Mouse (Mus musculus): Measurements from ENCODE around the gene Serpinh1. TPM values are rescaled to one million over a fixed set of nuclear protein-coding genes. Genes with fewer than 3 reads are reported as not detected.
A peak's percentile ranks its signal among the peaks of the same experiment; 100 is the strongest.

Gene Serpinh1
- polyA plus RNA-seq, 1 experiment: 211 TPM

GRCm38 (mm10) chr7:99348883-99349282, 4.2 kb downstream of the Serpinh1 start:
- Histone ChIP-seq H3K27ac (ENCODE audit: insufficient read depth, low read length) (no peak overlapping the region), H3K4me1 (ENCODE audit: control insufficient read depth, insufficient read depth, low read length) (no peaks in the 10 kb centered on the region), H3K4me3 (ENCODE audit: low read depth, low read length) (peak overlapping the region; percentile 9), H3K27me3 (ENCODE audit: control insufficient read depth, insufficient read depth, low read length, poor library complexity, severe bottlenecking) (no peaks in the 10 kb centered on the region), H3K36me3 (ENCODE audit: control insufficient read depth, insufficient read depth, low read length, poor library complexity, severe bottlenecking) (peaks cover 10% of the 10 kb centered on the region), H3K9ac (ENCODE audit: low read depth, poor library complexity, severe bottlenecking) (no peak overlapping the region), H3K9me3 (replicated peaks; ENCODE audit: control insufficient read depth, insufficient read depth, low read length, poor library complexity, severe bottlenecking) (no peaks in the 10 kb centered on the region)
- TF ChIP-seq EP300 (IDR thresholded peaks at IDR 0.05; ENCODE audit: insufficient read depth, low read depth, low read length) (no peak), POLR2A (IDR thresholded peaks at IDR 0.05; ENCODE audit: insufficient read depth, low read length) (no peak), CTCF (IDR thresholded peaks at IDR 0.05; ENCODE audit: low read depth, low read length) (no peak)

GRCm38 (mm10) chr7:99347268-99347667, 5.8 kb downstream of the Serpinh1 start:
- no peak overlapping the region for H3K27ac ChIP-seq (ENCODE audit: insufficient read depth, low read length)
- H3K9me3 ChIP-seq (replicated peaks; ENCODE audit: control insufficient read depth, insufficient read depth, low read length, poor library complexity, severe bottlenecking): no peaks in the 10 kb centered on the region
- H3K4me3 ChIP-seq (ENCODE audit: low read depth, low read length): no peak overlapping the region
- H3K27me3 ChIP-seq (ENCODE audit: control insufficient read depth, insufficient read depth, low read length, poor library complexity, severe bottlenecking): no peaks in the 10 kb centered on the region
- no peaks in the 10 kb centered on the region for H3K4me1 ChIP-seq (ENCODE audit: control insufficient read depth, insufficient read depth, low read length)
- TF ChIP-seq CTCF (IDR thresholded peaks at IDR 0.05; ENCODE audit: low read depth, low read length) (no peak), EP300 (IDR thresholded peaks at IDR 0.05; ENCODE audit: insufficient read depth, low read depth, low read length) (no peak), POLR2A (IDR thresholded peaks at IDR 0.05; ENCODE audit: insufficient read depth, low read length) (no peak)
- peaks cover 10% of the 10 kb centered on the region for H3K36me3 ChIP-seq (ENCODE audit: control insufficient read depth, insufficient read depth, low read length, poor library complexity, severe bottlenecking)
- no peak overlapping the region for H3K9ac ChIP-seq (ENCODE audit: low read depth, poor library complexity, severe bottlenecking)

- Histone ChIP-seq H3K9ac (ENCODE audit: low read depth, poor library complexity, severe bottlenecking) (no peak overlapping the region), H3K4me1 (ENCODE audit: control insufficient read depth, insufficient read depth, low read length) (no peaks in the 10 kb centered on the region), H3K4me3 (ENCODE audit: low read depth, low read length) (no peak overlapping the region), H3K27ac (ENCODE audit: insufficient read depth, low read length) (no peak overlapping the region), H3K27me3 (ENCODE audit: control insufficient read depth, insufficient read depth, low read length, poor library complexity, severe bottlenecking) (no peaks in the 10 kb centered on the region), H3K9me3 (replicated peaks; ENCODE audit: control insufficient read depth, insufficient read depth, low read length, poor library complexity, severe bottlenecking) (no peaks in the 10 kb centered on the region), H3K36me3 (ENCODE audit: control insufficient read depth, insufficient read depth, low read length, poor library complexity, severe bottlenecking) (peaks cover 10% of the 10 kb centered on the region)
- TF ChIP-seq POLR2A (IDR thresholded peaks at IDR 0.05; ENCODE audit: insufficient read depth, low read length) (no peak), EP300 (IDR thresholded peaks at IDR 0.05; ENCODE audit: insufficient read depth, low read depth, low read length) (no peak), CTCF (IDR thresholded peaks at IDR 0.05; ENCODE audit: low read depth, low read length) (no peak)
Observed at GRCm38 (mm10) chr7:99343577-99343976, 9.5 kb downstream of the Serpinh1 start.

GRCm38 (mm10) chr7:99340736-99341135, 12.3 kb downstream of the Serpinh1 start:
- H3K9ac ChIP-seq (ENCODE audit: low read depth, poor library complexity, severe bottlenecking): no peak overlapping the region
- no peak for TF ChIP-seq EP300 (IDR thresholded peaks at IDR 0.05; ENCODE audit: insufficient read depth, low read depth, low read length)
- no peak for TF ChIP-seq POLR2A (IDR thresholded peaks at IDR 0.05; ENCODE audit: insufficient read depth, low read length)
- no peak for TF ChIP-seq CTCF (IDR thresholded peaks at IDR 0.05; ENCODE audit: low read depth, low read length)
- H3K27me3 ChIP-seq (ENCODE audit: control insufficient read depth, insufficient read depth, low read length, poor library complexity, severe bottlenecking): no peaks in the 10 kb centered on the region
- no peak overlapping the region for H3K4me3 ChIP-seq (ENCODE audit: low read depth, low read length)
- no peaks in the 10 kb centered on the region for H3K9me3 ChIP-seq (replicated peaks; ENCODE audit: control insufficient read depth, insufficient read depth, low read length, poor library complexity, severe bottlenecking)
- H3K4me1 ChIP-seq (ENCODE audit: control insufficient read depth, insufficient read depth, low read length): no peaks in the 10 kb centered on the region
- no peak overlapping the region for H3K27ac ChIP-seq (ENCODE audit: insufficient read depth, low read length)
- H3K36me3 ChIP-seq (ENCODE audit: control insufficient read depth, insufficient read depth, low read length, poor library complexity, severe bottlenecking): no peaks in the 10 kb centered on the region; the same call in 1 of the 2 replicates

- TF ChIP-seq CTCF (IDR thresholded peaks at IDR 0.05; ENCODE audit: low read depth, low read length) (peak; percentile 94), POLR2A (IDR thresholded peaks at IDR 0.05; ENCODE audit: insufficient read depth, low read length) (no peak), EP300 (IDR thresholded peaks at IDR 0.05; ENCODE audit: insufficient read depth, low read depth, low read length) (no peak)
- no peaks in the 10 kb centered on the region for H3K27me3 ChIP-seq (ENCODE audit: control insufficient read depth, insufficient read depth, low read length, poor library complexity, severe bottlenecking)
- H3K27ac ChIP-seq (ENCODE audit: insufficient read depth, low read length): no peak overlapping the region
- H3K9ac ChIP-seq (ENCODE audit: low read depth, poor library complexity, severe bottlenecking): no peak overlapping the region
- no peaks in the 10 kb centered on the region for H3K36me3 ChIP-seq (ENCODE audit: control insufficient read depth, insufficient read depth, low read length, poor library complexity, severe bottlenecking)
- no peaks in the 10 kb centered on the region for H3K9me3 ChIP-seq (replicated peaks; ENCODE audit: control insufficient read depth, insufficient read depth, low read length, poor library complexity, severe bottlenecking)
- no peak overlapping the region for H3K4me3 ChIP-seq (ENCODE audit: low read depth, low read length)
- no peaks in the 10 kb centered on the region for H3K4me1 ChIP-seq (ENCODE audit: control insufficient read depth, insufficient read depth, low read length)
Observed at GRCm38 (mm10) chr7:99332774-99333480, 20.1 kb downstream of the Serpinh1 start.

- no peaks in the 10 kb centered on the region for H3K27me3 ChIP-seq (ENCODE audit: control insufficient read depth, insufficient read depth, low read length, poor library complexity, severe bottlenecking)
- H3K9me3 ChIP-seq (replicated peaks; ENCODE audit: control insufficient read depth, insufficient read depth, low read length, poor library complexity, severe bottlenecking): no peaks in the 10 kb centered on the region
- no peak for TF ChIP-seq EP300 (IDR thresholded peaks at IDR 0.05; ENCODE audit: insufficient read depth, low read depth, low read length)
- TF ChIP-seq POLR2A (IDR thresholded peaks at IDR 0.05; ENCODE audit: insufficient read depth, low read length): no peak
- no peak for TF ChIP-seq CTCF (IDR thresholded peaks at IDR 0.05; ENCODE audit: low read depth, low read length)
- no peak overlapping the region for H3K4me3 ChIP-seq (ENCODE audit: low read depth, low read length)
- H3K36me3 ChIP-seq (ENCODE audit: control insufficient read depth, insufficient read depth, low read length, poor library complexity, severe bottlenecking): no peaks in the 10 kb centered on the region
- peaks cover 9% of the 10 kb centered on the region for H3K4me1 ChIP-seq (ENCODE audit: control insufficient read depth, insufficient read depth, low read length)
- no peak overlapping the region for H3K27ac ChIP-seq (ENCODE audit: insufficient read depth, low read length)
- no peak overlapping the region for H3K9ac ChIP-seq (ENCODE audit: low read depth, poor library complexity, severe bottlenecking)
Observed at GRCm38 (mm10) chr7:99330012-99330411, 23.0 kb downstream of the Serpinh1 start.

Data from ES-Bruce4 (cell line).